Mouse (Mus musculus): ENCODE measurements around the gene Cmc2. TPM values are rescaled to one million over a fixed set of nuclear protein-coding genes. Genes with fewer than 3 reads are reported as not detected.

The Cmc2 gene
- 10 to 100 TPM; 70.9 to 92.4 TPM for total RNA-seq (2021)
- long read RNA-seq, experiment 1, transcript Cmc2-201 (3 exons, 523 nt): minor isoform, 9 of 63 reads
- long read RNA-seq, experiment 1, transcript Cmc2-204 (3 exons, 413 nt): minor isoform, 8 of 63 reads
- long read RNA-seq, experiment 1, transcript Cmc2-205 (4 exons, 1,459 nt): major isoform, 36 of 63 reads
- long read RNA-seq, experiment 1, partial matches to known transcripts: 2 of 63 reads
- long read RNA-seq, experiment 1, other reads (novel, unspliced or antisense): 7 of 63 reads
- long read RNA-seq, experiment 2, transcript Cmc2-201 (3 exons, 523 nt): minor isoform, 8 of 56 reads
- long read RNA-seq, experiment 2, transcript Cmc2-204 (3 exons, 413 nt): minor isoform, 9 of 56 reads
- long read RNA-seq, experiment 2, transcript Cmc2-205 (4 exons, 1,459 nt): major isoform, 33 of 56 reads
- long read RNA-seq, experiment 2, partial matches to known transcripts: 1 of 56 reads
- long read RNA-seq, experiment 2, other reads (novel, unspliced or antisense): 5 of 56 reads

DNA sequence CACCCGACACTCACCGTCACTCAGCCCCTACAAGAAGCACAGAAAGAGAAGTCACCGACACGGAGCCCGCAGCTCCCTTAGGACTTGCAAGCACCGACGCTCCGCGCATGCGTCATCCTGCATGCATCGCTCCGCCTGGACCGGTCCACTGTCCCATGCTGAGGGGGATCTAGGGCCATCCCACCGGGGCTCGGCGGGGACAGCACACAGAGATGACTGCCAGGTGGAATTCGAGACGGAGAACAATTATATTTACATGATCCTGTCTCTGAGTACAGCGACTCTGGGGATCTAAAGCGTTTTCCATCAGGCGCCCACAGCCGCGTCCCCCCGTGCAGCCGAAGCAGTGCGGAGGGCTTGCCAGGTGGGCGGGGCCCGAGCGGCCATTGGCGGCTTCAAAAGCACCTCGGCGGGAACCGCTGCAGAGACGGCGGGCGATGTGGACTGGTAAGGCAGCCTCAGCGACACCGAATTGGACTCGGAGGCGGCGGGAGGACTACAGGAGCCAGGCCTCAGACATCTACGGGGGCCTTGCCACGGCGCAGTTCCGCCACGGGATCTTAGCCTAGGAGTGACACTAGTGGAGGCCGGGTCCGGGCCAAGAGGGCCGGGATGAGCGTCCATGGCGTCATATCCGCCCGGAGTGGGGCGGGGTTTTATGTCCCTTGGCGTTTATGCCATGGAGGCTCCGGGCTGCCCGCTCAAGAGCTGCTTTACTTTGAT, at the start of gene Cmc2, which contains the start of gene Cenpn:
Gene Cmc2, minus strand, starts transcription at position 119 of the 723 bp plus-strand sequence.
Gene Cenpn, plus strand, starts transcription at position 394 of the 723 bp plus-strand sequence.
- peak; percentile 93 to 95 for DNase-seq

DNA sequence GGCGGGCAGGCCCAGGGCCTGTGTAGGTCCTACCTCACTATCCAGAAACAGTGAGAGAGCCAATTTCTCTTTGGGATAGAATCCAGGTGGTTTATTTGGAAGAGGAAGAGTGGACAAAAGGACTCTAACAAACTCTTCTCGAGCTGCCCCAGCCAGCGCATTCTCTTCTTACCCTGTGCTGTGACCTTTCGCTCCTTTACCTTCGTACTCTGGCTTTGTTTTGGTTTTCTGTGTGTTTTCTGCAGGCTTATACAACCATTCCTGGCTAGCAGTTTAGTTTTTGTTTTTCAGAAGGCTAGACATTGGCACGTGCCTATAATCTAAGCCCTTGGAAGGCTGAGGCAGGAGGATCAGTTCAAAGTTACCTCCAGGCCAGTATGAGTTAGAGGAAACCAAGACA, 48.3 kb upstream of the Cmc2 start:
- no peak for DNase-seq

DNA sequence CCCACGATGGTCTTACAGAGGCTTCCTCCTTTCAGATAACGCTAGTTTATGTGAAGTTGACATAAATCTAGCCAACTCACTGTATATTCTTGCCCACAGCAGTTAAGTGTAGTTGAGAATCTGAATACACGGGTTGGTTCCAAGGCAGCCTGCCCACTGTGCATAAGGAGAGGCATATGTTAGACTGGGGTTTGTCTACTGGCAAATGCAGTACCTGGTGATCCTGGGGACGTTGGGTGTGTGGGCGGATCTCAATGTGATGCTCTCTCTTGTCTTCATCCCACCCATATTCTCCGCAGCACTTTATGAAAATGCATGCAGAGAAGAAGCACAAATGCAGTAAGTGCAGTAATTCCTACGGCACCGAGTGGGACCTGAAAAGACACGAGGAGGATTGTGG, 33.2 kb upstream of the Cmc2 start:
- DNase-seq: no peak

DNA sequence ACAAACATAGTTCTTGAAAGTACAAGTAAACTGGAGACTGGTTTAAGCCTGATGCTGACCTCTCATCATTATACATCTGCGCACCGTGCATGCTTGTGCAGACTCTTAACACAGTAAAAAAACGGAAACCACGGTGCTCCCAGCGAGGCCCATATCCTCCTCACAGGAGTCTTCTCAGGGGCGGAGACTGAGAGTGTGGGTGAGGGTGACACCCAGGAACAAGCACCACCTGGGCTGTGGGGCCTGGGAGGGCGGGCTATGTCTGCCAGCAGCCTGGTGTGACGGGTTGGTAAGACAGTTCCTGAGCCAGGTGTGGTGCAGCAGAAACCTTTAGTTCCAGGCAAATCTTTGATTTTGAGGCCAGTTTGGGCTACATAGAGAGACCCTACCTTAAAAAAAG, 31.2 kb upstream of the Cmc2 start:
- no peak for DNase-seq

DNA sequence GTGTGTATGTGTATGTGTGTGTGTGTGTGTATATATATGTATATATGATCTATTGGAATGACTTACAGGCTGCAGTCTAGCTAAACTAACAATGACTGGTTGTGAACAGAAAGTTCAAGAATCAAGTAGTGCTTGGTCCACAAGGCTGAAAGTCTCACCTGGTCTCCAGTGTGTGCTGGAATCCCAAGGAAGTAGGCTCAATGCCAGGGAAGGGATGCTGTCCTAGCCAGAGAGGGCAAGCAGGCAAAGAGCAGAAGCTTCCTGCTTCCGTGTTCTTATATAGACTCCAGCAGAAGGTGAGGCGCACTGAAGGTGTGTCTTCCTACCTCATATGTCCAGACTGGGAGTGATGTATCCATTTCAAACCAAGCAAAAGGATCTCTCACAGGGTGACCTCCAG, 30.5 kb upstream of the Cmc2 start:
- no peak for DNase-seq

DNA sequence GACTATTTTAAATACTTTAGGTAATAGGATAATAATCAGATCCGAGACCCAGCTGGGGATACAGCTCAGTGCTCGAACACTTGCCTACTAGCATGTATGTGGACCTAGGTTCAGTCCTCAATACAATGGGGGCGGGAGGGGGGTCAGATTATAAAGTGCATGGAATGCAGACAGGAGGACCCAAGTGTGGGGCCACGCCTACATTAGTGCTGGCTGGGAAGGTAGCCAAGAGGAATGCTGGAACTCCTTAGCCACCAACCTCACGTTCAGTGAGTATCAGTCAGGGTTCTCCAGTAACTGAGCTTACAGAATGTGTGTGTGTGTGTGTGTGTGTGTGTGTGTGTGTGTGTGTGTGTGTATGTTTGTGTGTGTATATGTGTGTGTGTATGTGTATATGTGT, 30.1 kb upstream of the Cmc2 start:
- no peak for DNase-seq

DNA sequence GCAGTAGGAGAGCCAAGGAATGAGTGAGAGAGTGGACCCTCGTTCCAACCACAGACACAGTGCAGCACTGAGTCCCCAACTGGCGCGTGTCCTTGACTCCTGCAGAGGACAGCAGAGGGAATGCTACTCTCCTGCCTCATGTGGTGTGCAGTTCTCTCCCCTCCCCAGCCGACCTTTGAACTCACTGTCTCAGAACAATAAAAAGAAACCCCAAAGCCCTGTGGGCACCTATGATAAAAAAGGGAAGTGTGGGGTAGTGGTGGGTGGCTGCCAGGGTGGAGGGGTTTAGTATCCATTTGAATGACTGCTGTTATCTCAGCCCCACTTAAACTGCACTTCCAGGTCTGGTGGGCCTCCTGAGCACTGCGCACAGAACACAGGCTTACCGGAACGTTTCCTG, 26.3 kb upstream of the Cmc2 start:
- no peak for DNase-seq

DNA sequence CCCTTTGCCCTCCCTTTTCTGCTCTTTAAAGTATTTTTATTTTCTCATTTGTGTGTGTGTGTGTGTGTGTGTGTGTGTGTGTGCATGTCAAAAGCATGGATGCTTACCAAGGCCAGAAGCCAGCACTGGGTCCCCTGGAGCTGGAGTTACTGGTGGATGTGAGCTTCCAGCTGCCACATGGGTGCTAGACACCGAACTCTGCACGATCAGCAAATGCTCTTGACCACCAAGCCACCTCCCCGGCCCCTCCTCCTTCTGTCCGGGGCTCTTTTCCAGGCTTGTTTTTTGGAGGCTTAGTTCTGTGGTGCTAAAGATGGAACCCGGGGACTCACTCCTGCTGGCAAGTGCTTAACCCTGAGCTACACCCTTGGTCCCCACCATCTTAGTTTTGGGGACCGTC, 25.6 kb upstream of the Cmc2 start:
- peak; percentile 48 to 53 for DNase-seq

DNA sequence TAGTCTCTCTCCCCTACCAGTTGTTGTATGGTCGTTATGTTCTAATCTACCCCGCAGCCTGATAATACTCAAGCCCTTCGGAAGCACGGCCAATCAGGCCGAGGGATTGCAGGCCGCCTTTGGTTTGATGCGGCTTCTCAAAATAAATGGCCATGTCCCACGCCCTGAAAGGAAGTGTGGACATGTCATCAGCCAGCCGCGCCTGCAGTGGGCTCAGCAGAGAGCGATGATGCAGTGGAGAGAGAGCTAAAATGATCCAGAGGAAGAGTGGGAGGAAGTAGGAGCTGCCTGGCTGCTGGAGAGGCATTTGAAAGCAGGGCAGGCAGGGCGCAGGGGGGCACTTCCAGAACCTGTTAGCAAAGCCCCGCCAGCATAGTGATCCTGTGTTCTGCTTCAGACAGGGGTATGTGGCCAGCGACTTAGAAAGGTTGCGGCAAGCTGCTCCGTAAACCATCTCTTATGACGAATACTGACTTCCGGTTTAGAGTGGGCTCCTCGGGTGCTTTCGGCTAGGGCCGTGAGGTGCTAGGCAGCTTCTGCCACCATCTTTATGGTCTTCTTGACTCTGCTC, 25.1 kb upstream of the Cmc2 start:
- DNase-seq: peak; percentile 63 to 77

DNA sequence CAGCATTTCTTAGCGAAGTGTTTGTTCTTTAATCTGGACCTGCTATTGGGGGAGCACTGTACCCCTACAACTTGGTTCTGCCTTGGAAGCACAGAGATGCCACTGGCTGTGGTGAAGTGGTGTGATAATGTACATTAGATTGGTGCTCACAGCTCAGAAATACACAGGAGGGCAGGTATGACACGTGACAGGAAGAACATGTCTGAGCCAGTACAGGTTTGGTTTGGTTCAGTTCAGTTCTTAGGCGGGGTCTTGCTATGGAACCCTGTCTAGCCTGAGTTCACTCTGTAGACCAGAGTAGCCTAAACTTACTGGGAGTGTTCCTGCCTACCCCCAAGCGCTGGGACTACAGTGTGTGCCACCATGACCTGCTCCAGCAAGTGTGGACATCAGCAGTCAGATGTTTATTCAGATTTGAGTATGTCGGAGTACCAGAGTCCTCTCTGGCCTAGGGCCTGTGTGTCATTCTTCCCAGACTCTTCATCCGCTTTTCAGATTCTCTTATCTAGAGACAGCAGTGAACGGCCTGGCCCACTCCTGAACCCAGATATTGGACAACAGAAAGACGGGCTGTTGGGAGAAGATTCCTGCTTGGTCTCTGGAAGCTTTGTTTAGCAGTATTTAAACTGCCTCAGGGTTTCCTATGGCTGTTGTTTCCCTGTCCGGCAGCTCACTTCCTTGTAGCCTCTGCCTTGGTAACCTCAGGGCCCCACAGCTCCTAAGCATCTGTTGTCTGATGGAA, 24.1 kb upstream of the Cmc2 start:
- no peak for DNase-seq

DNA sequence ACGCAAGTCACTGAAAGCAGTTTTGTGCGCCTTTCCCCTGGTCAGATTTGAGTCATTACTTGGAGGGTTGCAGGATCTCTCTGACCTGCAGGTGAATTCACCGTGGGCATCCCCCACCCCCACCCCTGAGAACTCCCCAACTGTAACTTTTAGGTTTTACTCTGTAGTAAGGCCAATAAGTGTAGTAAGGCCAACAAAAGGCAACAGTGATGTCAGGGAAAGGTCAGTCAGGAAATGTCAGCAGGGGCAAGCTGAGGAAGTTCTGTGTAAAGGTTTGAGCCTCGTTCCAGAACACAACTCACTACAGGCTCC, 23.1 kb upstream of the Cmc2 start:
- no peak for DNase-seq

DNA sequence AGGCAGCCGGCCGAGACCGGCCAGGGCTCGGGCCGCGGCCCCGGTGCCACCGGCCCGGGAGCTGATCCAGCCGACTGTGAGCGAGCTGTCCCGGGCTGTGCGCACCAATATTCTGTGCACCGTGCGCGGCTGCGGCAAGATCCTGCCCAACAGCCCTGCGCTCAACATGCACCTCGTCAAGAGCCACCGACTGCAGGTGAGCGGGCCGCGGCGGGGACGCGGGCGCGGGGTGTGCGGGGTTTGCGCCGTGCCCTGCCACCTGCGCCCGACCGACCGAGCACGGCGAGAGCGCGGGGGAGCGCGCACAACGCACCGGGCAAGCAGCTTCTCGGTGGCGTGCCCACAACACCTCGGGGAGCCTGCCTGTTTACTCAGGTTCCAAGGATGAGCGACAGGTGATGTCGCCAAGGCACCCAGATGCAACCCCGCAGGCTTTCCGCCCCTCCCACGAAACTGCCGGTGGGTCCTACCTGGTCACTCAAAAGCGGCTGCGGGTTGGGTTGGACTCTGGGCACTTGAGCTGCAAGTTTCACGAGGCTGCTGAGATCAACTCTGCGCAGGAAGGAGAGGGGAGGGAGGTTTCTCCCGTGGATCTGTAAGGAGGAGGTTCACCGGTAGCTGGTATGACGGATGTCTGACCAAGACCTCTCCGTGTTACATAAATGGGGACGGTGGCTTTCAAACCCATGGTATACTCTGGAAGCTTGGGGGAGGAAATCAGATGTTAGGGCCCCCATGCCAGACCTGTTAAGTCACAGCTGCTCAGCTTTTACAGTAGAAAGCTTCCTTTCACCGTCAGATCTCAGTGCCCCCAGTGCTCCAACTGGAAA, 22.5 kb upstream of the Cmc2 start:
- DNase-seq: peak in 1 of 2 experiments; percentile 30

DNA sequence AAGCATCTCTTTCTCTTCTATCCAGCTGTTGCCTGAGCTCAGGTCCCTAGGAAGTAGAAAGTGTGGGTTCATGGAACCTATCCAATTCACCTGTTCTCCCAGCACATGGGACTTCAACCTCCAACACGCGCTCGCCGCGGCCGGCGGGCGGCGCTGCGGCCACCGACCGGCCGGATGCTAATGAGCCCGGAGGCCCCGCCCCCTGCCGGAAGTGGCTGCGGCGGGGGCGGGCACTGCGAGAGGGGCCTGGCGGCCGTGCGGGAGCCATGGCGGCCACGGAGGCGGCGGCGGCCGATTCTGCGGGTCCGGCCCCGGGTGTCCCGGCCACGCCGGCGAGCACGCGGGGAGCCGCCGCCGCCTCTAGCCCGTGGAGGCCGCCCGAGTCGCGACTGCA, 21.9 kb upstream of the Cmc2 start, which contains the start of gene Atmin:
Gene Atmin, plus strand, starts transcription at position 233 of the 394 bp plus-strand sequence.
- DNase-seq: peak; percentile 87

DNA sequence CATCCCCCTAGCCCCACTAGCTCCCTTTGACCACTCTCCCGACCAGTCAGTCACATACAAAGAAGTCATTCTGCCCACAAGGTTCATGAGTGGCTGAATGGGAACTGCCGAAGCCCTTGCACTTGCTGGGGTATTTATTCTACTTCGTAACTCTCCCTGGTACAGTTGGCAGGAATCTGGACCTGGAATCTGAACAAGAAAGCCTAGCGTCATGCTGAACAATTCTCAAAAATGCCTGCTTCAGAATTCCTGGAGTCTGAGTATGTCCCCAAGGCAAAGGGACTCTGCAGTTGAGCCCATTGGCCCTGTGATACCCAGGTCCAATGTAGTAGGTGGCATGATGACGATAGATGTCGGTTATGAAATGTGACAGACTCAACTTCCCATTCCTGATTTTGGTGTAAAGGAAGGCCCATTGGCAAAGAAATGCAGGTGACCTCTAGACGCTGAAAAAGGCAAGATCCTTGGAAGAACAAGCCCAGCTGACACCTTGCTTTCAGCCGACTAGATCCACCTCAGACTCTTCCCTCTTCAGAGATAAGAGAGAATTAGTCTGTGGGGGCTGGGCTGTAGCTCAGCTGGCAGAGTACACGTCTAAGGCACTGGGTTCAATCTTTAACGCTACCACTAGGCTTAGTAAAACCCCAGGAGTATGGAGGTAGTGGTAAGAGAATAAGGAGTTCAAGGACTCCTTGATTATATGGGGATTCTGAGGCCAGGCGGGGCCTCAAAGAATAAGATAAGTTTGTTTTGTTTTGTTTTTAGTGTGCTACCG, 21.2 kb upstream of the Cmc2 start:
- no peak for DNase-seq

DNA sequence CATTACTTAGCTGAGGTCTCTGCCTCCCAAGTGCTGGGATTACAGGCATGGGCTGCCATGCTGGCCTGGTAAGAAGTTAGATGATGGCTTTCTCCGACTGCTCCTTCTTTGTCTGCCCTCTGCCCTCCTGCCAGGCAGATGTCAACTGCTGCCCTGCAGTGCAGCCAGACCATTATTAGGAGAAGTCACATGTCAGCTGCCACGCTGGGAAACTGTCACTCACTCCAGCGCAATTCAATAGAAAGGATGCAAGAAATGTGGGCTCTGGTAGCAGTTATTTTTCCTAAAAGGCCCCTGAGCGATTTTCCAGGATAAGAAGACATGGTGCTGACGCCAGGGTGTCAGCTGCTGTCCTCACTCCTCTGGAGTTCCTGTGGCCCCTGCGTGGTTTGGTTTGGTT, 14.3 kb upstream of the Cmc2 start:
- DNase-seq: no peak

DNA sequence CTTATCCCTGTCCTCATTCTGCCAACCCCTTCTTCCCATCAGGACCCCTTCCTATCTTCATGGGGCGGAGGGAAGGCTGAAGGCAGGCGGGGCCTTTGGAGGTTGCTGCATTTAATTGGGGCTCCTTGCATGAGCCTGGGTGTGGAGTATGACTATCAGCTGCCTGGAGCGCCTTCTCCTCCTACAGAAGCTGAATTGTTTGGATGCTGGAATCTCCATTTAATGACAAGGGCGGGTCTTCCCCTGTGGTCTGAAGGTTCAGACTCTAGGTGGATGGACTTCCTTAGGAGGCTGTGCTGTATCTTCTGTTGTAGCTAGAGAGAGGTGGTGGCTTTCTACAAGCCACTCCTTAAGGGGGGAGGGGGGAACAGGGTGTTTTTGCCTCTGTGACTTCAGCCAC, 13.7 kb upstream of the Cmc2 start:
- DNase-seq: no peak

DNA sequence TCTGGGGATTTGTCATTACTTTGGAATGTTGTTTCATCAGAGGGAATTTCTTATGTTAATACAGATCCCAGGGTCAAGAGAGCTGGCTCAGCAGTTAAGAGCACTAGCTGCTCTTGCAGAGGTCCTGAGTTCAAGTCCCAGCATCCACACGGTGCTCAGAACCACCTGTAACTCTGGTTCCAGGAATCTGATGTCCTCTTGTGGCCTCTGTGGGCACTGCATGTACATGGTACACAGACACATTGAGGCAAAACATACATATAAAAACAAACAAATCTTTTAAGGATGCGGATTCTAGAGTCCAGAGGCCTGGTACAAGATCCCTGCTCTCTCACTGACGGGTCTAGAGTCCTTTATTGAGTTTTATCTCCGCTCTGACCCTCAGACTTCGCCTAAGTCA, 7.3 kb upstream of the Cmc2 start:
- DNase-seq: no peak

DNA sequence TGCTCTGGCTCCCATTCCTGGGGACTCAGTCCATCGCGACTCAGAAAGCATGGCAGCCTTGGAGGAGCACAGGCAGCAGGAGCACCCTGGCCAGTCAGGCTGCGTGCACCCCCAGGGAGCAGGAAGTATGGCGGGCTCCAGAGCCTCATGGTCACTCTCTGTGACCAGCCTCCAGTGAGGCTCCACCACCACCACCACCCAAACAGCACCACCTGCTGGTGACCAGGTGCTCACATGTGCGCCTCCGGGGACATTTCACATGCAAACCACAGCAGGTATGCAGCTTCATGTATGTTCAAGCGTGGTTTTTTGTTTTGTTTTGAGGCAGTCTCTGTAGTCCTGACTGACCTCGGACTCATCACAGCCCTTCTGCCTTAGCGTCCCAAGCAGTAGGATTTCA, 6.6 kb upstream of the Cmc2 start:
- DNase-seq: no peak

DNA sequence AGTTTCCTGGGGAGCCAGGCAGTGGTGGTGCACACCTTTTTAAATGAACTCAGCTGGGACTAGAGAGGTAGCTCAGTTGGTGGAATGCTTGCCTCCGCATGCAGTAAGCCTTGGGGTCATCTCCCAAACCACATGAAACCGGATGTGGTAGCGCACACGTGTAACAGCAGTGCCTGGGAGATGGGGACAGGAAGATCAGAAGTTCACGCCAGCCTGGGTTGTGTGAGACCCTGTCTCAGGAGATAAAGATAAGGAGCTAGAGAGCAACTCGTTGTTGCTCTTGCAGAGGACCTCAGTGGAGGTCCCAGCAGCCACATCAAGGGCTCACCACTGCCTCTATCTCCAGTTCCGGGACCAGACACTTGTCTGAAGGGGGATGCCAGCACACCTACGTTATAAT, 2.3 kb upstream of the Cmc2 start:
- no peak for DNase-seq

DNA sequence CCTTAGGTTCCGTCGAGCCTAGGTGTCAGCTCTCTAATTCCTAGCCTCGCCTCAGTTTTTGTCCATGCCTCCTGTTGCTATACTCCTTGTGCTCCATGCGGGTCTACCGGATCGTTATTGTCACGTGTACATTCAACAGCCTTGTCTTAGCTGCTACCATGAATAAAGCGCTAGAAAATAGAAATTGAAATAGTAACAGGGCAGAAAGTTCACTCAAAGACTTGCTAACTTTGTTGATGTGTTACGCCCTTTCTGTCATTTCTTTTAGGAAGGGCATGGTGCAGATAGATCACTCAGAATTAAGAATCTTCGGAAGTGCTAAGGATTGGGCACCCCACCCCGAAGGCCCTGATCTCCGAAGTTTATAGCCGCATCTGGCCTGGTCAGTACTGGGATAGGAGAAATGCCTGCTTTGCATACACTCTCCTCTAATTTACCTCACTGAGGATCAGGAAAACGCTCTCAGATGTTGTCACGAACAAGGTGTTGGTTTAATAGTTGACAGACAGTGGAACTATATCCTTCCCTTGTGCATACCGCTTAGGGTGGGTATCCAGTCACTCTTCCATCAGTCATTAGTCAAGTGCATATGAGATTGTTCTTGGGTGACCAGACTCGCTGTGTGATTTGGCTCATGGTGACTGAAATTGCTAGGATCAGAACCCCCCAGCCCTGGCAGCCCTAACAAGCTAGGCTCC, 954 bp upstream of the Cmc2 start:
- DNase-seq: peak in 1 of 2 experiments; percentile 16
